Mouse (Mus musculus): ENCODE measurements at regions not wholly inside any gene's neighbourhood (a gene's known extent, or its start where the extent isn't known, plus 50 kb on each side); places are given as distances from the start of the nearest gene placed in this dataset.
"Not testable (repeated sequence)": the region's sequence is repeated elsewhere in the genome, so short reads cannot be mapped to it uniquely, and the experiment has no call there.

- DNase-seq = no peak
These were observed 639.7 kb downstream of the Cdh10 start for GRCm38 (mm10) chr15:19458485-19458884.

DNA sequence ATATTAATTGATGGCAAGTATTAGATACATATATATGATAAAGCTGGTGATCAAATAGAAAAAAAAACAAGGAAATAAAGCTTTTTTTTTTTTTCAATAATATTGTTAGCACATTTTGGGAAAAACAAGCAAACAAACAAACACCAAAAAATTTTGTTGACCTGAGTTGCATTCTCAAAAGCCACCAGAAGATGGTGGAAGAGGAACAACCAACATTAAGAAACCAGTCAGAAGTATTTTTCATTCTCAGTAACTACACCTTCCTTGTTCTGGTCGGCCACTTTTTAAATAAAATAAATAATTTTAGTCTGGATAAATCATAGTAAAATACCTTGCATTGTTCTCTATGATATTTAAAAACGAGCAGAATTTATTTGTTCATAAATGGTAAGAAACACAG, 654.8 kb downstream of the Cdh10 start:
- DNase-seq = no peak

DNA sequence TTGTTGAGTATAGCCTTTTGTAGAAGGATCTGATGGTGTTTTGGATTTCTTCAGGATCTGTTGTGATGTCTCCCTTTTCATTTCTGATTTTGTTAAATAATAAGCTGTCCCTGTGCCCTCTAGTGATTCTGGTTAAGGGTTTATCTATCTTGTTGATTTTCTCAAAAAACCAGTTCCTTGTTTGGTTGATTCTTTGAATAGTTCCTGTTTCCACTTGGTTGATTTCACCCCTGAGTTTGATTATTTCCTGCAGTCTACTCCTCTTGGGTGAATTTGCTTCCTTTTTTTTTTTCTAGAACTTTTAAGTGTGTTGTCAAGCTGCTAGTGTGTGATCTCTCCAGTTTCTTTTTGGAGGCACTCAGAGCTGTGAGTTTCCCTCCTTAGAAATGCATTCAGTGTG, 674.8 kb downstream of the Cdh10 start:
- DNase-seq = not testable (repeated sequence)

DNA sequence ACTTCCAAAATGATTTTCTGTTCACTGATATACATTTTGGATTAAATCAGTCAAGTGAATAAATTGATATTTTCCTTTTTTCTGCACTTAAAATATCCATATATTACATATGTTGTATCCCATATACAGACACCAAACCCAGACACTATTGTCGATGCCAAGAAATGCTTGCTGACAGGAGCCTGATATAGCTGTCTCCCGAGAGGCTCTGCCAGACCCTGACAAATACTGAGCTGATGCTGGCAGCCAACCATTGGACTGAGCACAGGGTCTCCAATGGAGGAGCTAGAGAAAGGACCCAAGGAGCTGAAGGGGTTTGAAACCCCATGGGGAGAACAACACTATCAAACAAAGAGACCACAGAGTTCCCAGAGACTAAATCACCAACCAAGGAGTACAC, 700.6 kb downstream of the Cdh10 start:
- DNase-seq = peak; percentile 82

GRCm38 (mm10) chr15:19540676-19541075, 721.9 kb downstream of the Cdh10 start:
- no peak for DNase-seq

DNA sequence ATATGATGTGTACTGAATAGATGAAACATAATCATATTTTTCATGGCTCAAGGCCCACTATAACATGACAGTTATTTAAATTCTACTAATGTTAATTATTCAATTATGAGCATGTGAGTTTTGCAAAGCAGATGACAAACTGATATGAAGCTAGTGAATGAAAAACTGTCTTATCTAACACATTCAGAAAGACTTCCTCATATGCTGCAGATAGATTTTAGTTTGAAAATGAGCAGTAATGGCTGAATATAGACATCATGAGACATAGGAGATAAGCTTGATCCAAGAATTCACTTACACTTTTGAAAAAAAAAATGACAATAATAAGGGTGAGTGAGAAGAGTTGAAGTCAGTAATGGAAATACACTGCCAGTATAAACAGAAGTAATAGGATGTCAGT, 731.0 kb downstream of the Cdh10 start:
- no peak for DNase-seq

- no peak for DNase-seq
These were observed 766.0 kb downstream of the Cdh10 start for GRCm38 (mm10) chr15:19584769-19585168.

DNA sequence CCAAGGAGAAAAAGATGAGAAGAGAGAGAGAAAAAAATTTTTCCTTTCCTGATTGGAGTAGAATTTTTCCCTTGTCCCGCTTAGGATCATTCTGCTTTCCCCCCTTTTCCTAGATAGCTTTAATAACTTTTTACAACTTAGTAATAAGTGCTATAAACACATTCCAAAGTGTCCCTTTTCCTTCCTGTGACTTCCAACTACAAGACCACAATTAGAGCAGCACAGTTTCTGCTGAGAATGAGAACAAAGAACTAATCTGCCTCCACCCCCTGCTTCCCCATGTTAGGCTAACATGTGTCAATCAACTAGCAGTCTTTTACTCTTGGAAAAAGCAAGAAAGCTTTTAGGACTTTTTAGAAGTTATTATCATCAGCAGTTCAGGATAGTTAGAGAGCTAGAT, 766.5 kb downstream of the Cdh10 start:
- DNase-seq = no peak

- DNase-seq = no peak
These were observed 775.0 kb downstream of the Cdh10 start for GRCm38 (mm10) chr15:19593746-19594145.

DNA sequence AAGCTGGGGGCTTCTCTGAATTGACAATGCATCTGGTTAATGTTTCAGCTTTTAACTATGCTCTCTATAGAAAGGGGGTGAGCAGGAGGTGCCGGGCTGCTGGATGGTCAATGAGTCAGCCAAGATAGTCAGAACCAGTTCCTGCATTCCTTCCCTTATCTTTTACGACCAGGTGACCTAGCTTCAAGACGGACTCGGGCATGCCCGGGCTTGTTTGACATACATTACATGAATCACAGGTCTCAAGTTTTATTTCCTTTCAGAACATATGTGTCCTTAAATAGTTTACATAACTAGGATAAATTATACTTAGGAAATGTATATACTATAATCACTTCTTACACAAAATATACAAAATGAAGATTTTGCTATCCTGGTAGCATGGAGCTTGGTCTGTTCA, 803.6 kb downstream of the Cdh10 start:
- not testable (repeated sequence) for DNase-seq

DNA sequence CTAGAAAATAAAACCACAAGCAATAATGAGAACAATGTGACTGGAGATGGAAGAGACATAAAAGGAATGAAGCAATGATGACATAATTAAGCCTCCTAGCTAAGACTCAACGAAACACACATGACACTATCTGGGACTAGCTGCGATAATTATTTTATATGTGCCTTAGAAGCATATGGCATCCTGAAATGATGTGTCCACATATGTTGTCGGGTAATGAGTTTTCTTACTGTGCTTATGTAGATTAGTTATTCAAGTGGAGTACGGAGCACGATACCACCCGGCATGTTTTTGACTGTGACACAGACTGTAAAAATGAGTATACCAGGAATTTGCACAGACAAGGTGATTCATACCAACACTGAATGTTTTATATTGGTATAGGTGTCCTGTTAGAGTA, 781.7 kb upstream of the Cdh12 start:
- DNase-seq = no peak

DNA sequence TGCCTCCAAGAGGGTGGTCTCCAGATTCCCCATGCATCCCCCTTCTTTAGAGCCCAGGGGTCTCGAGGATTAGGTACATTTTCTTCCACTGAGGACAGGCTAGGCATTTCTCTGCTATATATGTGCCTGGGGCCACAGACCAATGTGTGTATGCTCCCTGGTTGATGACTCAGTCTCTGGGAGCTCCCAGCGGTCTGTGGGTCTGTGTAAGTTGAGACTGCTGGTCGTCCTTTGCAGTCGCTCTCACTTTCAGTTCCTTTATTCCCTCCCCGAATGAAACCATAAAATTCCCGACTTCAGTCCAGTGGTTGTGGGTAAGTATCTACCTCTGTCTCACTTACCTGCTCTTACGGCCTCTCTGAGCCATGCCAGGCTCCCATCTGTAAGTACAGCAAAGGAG, 773.5 kb upstream of the Cdh12 start:
- DNase-seq = peak; percentile 89

GRCm38 (mm10) chr15:19687239-19687638, 761.8 kb upstream of the Cdh12 start:
- no peak for DNase-seq

- no peak for DNase-seq
These were observed 737.3 kb upstream of the Cdh12 start for GRCm38 (mm10) chr15:19711764-19712163.
